Mouse (Mus musculus) right cerebral cortex, postnatal 14 days (tissue): ENCODE data around the gene Imp4.
"Not testable (repeated sequence)": the region's sequence is repeated elsewhere in the genome, so short reads cannot be mapped to it uniquely, and the experiment has no call there.

ENCODE experiments used
- DNase-seq: peaks from one replicate; pipeline ENCODE4 v3.0.0; 2022

The Imp4 gene

GRCm38 (mm10) chr1:34439215-34439960 is at the start of gene Imp4, which contains the start of gene Ccdc115:
Gene Imp4, plus strand, starts transcription at chr1:34439851.
Gene Ccdc115, minus strand, starts transcription at chr1:34439672.
- DNase-seq = peak; percentile 95

- no peak for DNase-seq
Observed at GRCm38 (mm10) chr1:34396321-34396720, 43.3 kb upstream of the Imp4 start.

- DNase-seq = no peak
Observed at GRCm38 (mm10) chr1:34399182-34399953, 40.3 kb upstream of the Imp4 start.

GRCm38 (mm10) chr1:34428466-34428865 is 11.2 kb upstream of the Imp4 start:
- no peak for DNase-seq

GRCm38 (mm10) chr1:34429281-34429680 is 10.4 kb upstream of the Imp4 start:
- DNase-seq = no peak

- no peak for DNase-seq
Observed at GRCm38 (mm10) chr1:34430981-34431380, 8.7 kb upstream of the Imp4 start.

- DNase-seq = no peak
Observed at GRCm38 (mm10) chr1:34431431-34431830, 8.2 kb upstream of the Imp4 start.

GRCm38 (mm10) chr1:34432411-34432775 is 7.3 kb upstream of the Imp4 start:
- peak; percentile 48 for DNase-seq

GRCm38 (mm10) chr1:34432776-34433481 is 6.7 kb upstream of the Imp4 start:
- peak; percentile 18 for DNase-seq

- DNase-seq = no peak
Observed at GRCm38 (mm10) chr1:34433891-34434521, 5.6 kb upstream of the Imp4 start.

- DNase-seq = peak; percentile 77
Observed at GRCm38 (mm10) chr1:34434660-34435160, 4.9 kb upstream of the Imp4 start.

GRCm38 (mm10) chr1:34435371-34436120 is 4.1 kb upstream of the Imp4 start:
- no peak for DNase-seq

GRCm38 (mm10) chr1:34436374-34436773 is 3.3 kb upstream of the Imp4 start:
- DNase-seq = no peak

GRCm38 (mm10) chr1:34437366-34437765 is 2.3 kb upstream of the Imp4 start:
- DNase-seq = not testable (repeated sequence)

GRCm38 (mm10) chr1:34438381-34439051 is 1.1 kb upstream of the Imp4 start:
- no peak for DNase-seq

GRCm38 (mm10) chr1:34439961-34440630 is 445 bp downstream of the Imp4 start:
- no peak for DNase-seq

- DNase-seq = no peak
Observed at GRCm38 (mm10) chr1:34443124-34443523, 3.5 kb downstream of the Imp4 start.

- DNase-seq = no peak
Observed at GRCm38 (mm10) chr1:34458431-34458830, 18.8 kb downstream of the Imp4 start.

- peak; percentile 81 for DNase-seq
Observed at GRCm38 (mm10) chr1:34459284-34460060, 19.8 kb downstream of the Imp4 start, which contains the start of gene Ptpn18. Gene Ptpn18, plus strand, starts transcription at chr1:34459762.

GRCm38 (mm10) chr1:34460061-34460441 is 20.4 kb downstream of the Imp4 start:
- DNase-seq = no peak
